Mouse (Mus musculus): ENCODE data around the gene Tmem176a.
"Not testable (repeated sequence)": the region's sequence is repeated elsewhere in the genome, so short reads cannot be mapped to it uniquely, and the experiment has no call there.

The Tmem176a gene

DNA sequence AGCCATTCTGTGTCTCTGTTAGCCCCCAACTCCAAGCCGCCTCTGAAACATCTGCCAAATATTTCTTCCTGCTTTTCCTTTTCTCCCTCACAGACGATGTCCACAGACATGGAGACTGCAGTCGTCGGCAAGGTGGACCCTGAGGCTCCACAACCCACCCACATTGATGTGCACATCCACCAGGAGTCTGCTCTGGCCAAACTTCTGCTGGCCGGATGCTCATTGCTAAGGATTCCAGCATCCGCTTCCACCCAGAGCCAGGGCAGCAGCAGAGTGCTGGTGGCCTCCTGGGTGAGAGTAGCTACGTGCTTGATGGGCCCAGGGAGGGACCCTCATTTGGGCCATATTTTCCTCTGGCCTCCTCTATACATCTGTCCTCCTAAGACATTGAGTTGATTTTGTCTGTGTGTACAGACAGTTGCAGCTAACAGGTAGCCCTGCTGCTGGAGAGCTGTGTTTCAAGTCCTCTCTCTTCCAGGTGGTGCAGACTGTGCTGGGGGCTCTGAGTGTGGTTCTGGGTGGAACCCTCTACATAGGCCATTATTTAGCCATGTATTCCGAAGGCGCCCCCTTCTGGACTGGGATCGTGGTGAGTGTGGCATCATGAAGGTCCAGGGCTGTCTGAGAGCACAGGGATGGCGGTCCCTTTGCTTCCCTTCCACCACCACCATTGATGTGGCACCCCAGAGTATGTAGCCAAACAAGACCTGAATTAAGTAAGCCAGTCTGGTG lies 1.6 kb downstream of the Tmem176a start:
- in situ Hi-C loops (cut with MboI), result no loop called here

DNA sequence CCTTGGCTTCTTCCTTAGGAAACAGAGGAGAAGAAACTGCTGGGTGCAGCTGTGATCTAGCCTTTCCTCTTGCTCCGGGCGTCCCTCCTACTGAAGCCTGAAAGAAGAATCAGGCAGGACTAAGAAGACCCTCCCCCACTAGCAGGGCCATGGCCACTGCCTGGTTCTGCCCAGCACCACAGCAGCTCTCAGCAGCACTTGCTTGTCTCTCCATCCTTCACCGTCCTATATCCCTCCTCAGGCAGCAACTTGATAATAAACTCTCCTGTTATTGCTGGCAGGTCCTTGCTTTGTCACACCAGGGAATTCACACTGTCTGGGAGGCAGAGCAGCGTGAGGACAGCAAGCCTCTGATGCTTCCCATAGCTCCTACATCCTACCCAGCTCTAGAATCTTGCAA lies 4.4 kb downstream of the Tmem176a start:
- in situ Hi-C loops (cut with MboI), result no loop called here

- in situ Hi-C loops (cut with MboI), result no loop called here
These were observed 11.2 kb downstream of the Tmem176a start for GRCm38 (mm10) chr6:48851820-48852491.

DNA sequence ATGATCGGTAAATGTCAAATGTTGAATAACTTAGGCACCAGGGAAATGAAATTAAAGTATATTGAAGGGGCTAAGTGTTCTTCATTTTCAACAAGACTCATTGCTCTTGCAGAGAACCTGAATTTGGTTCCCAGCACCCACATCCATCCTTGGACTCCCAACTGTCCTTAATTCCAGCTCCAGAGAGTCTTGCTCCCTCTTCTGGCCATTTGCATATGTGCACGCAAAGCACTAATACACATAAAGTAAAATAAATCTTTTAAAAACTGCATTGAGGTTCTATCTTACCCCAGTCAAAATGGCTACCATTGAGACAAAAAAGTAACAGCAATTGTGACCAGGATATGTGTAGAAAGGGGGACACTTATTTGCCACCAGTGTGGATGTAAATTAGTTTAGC lies 13.4 kb downstream of the Tmem176a start:
- in situ Hi-C loops (cut with MboI), result no loop called here

- in situ Hi-C loops (cut with MboI), result no loop called here
These were observed 17.0 kb downstream of the Tmem176a start for GRCm38 (mm10) chr6:48857613-48858302.

DNA sequence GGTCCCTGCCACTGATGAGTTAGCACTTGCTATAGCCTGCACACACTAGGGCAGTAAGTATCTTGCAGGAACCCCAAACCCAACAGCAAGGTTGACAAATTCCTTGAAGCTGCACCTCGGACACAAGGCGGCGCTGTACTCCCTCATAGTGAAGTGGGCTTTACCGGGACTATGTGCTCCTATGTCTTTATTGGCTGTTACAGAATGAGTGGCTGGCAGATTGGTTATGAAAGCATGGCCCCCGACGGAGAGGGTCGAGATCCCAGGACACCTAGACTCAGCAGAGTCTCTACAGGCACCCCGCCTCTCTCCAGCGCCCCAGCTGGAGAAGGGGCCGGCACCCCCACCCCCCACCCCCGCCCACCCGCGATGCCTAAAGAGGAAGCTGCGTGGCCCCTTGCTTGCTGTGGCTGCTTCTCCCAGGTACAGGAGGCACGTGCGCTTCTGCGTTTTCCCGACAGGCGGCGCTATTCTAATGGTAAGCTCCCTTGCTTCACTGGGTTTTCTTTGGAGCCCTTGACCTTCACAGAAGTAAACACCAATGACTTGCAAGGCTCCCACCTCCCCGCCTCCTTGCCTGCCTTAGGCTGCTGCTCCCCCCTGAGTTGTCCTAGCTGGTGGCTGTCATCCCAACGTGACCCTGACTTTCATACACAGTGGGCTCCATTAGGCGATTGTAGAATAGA lies 19.6 kb downstream of the Tmem176a start:
- in situ Hi-C loops (cut with MboI), result no loop called here

DNA sequence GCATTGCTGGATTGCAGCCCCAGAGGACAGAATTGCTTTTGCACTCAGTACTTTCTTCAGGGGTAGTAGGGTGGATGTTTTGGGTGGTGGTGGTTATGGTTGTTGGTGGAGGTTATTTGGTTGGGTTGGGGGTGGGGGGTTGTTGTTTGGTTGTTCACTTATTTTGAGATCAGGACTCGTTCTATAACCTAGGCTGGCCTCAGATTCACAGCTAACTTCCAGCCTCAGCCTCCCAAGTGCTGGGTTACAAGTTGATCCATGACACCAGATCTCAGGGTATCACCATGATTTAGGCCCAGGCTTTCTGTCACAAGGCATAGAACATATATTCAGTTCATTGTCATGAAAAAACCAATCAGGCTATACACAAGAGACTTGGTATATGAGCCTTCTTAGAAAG lies 20.1 kb downstream of the Tmem176a start:
- in situ Hi-C loops (cut with MboI), result no loop called here

DNA sequence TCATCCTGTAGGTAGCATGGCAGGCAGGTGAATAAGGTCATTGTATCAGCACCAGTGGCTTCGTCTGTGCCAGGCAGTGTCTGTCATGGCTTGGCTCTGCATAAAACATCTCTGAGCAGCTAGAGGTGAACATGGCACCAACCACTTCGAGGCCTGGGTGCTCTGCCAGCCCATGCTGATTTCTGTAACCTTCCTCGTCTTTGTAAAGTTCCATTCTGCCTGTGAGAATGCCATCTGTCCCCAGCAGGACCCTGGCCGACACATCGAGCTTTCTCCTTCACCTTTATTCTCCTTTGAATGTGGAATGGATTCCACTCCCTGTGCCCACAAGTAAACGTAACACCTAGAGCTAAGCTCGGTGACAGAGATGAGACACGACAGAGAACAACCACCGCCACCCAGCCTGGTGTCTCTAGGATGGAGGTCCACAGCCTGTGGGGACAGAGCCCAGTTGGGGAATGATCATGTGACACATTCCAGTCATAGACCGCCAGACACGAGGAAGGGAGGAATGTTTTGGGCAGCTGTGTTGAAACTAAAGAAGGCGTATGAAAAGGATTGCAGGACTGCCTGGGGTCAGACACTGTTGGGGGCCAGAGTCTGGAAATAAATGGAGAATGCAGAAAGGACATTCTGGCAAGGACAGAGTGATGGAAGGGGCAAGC lies 21.0 kb downstream of the Tmem176a start:
- in situ Hi-C loops (cut with MboI), result no loop called here

DNA sequence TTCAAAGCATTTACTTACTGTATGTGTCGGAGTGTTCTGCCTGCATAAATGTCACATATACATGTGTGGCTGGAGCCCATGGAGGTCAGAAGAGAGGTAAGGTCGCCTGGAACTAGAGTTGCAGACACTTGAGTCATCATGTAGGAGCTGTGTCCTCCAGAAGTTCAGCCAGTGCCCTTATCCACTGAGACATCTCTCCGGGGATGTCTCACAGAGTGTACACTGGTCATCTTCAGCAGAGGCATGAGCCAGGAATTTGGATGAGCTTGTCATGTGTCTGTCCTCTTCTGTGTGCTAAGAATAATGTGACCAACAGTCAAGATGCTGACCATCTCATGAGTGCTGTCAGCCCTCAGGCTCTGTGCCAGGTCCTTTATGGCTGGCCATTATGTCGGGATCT lies 22.1 kb downstream of the Tmem176a start:
- in situ Hi-C loops (cut with MboI), result no loop called here

- in situ Hi-C loops (cut with MboI), result no loop called here
These were observed 22.8 kb downstream of the Tmem176a start for GRCm38 (mm10) chr6:48863488-48863887.

DNA sequence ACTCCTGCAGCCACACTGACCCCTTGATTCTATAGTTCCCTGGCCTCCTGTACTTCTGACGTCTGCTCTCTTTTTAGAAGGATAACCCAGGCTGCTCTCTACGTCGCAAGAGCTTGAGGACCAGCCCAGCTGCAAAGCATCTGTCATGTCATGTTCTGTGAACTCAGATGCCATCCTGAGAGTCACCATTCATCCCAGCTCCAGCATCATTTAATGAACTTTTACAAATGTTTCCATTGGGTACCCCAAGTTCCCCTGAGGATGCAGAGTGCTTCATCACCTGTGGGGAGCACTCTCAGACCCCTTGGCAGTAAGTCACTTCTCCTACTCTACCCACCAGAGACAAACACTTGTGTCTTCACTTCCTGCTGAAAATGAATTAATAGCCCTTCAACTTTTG lies 23.5 kb downstream of the Tmem176a start:
- in situ Hi-C loops (cut with MboI), result no loop called here

GRCm38 (mm10) chr6:48864723-48865122 lies 24.0 kb downstream of the Tmem176a start:
- in situ Hi-C loops (cut with MboI), result no loop called here

DNA sequence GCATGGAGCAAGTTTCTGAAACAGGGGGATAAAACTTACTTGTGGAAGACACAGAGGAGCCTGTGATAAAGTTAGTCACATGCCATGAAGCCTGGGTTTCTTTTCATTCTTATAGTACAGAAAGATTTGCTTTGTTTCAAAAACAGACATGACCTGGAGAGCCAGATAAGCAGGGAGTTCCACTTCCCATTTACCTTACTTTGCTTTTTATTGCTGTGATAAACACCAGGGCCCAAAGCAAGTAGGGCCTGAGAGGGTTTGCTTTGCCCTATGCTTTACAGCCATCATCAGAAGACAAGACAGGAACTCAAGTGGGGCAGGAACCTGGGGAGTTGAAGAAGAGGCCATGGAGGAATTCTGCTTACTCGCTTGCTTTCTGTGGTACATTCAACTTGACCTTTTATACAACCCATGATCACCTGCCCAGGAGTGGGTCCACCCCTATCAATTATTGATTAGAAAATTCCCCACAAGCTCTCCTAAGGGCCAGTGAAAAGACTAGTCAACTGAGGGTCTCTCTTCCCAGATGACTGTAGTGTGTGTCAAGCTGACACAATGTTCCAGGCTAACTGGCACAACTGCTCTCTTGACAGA lies 24.5 kb downstream of the Tmem176a start:
- in situ Hi-C loops (cut with MboI), result no loop called here

DNA sequence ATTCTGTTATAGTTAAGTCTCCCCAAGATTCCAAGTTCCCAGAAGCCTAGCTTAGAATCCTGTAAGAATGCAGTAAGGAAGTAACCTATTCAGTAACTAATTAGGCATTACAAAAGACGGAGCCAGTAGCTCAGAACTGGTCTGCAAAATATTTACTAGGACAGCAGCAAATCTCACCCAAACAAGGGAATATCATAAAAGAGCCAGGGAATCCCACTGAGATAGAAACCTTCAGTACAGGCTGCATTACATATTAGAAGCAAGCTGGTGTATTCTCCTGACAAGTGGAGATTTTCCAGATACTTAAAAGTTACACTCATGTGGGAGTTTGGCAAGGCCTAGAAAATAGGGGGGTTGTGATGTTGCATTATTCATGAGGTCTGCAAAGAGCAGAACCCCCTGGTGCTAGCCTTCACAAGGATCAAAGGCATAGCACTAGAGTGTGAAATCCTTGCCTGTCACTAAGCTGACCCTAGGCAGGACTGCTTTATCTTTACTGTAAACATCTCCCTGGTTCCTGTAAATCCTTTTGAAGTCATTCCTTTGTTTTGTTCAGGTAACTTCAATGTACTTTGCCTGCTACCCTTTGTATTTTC lies 25.7 kb downstream of the Tmem176a start:
- in situ Hi-C loops (cut with MboI), result not testable (repeated sequence)

DNA sequence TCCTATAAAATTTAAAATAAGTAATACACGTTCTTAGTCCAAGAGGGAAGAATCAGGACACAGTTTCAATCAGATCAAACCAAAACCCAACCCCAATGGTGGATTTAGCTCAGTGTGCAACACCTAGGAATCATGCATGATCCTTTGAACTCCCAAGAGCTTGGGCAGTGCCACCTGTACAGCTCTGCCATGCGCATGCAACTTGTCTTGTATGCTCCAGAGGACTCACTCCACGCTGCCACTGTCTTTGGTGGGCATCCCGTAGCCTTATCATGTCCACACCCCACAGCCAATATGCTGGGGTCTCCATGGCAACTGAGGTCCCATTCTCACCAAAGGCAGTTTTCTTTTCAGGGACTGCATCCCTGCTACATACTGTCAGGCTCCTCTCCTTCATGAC lies 26.4 kb downstream of the Tmem176a start:
- in situ Hi-C loops (cut with MboI), result no loop called here

GRCm38 (mm10) chr6:48869774-48870173 lies 29.1 kb downstream of the Tmem176a start:
- in situ Hi-C loops (cut with MboI), result no loop called here

GRCm38 (mm10) chr6:48872596-48872995 lies 31.9 kb downstream of the Tmem176a start, which contains the start of gene Aoc1:
Gene Aoc1 (plus strand): TSS chr6:48872896.
- in situ Hi-C loops (cut with MboI), result no loop called here

DNA sequence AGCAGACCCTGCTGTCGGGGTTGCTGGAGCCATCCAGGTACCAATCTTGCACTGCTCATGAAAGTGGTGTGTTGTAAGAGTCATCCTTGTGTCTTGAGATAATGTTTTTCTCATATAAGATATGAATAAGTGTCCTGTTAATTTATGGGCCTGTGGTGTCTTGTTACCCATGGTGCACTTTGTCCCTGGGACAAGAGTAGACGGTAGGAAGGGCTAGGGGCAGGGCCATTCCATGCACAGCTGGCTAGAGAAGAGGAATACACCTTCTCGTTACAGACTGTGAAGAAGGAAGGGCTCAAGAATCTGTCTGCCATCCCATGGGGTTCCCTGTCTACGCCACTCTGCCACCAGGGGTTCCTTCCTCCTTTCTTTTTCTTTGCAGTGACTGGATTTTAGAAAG lies 33.9 kb downstream of the Tmem176a start:
- in situ Hi-C loops (cut with MboI), result no loop called here

- in situ Hi-C loops (cut with MboI), result no loop called here
These were observed 34.8 kb downstream of the Tmem176a start for GRCm38 (mm10) chr6:48875515-48875914.

- in situ Hi-C loops (cut with MboI), result no loop called here
These were observed 35.9 kb downstream of the Tmem176a start for GRCm38 (mm10) chr6:48876510-48877135.

DNA sequence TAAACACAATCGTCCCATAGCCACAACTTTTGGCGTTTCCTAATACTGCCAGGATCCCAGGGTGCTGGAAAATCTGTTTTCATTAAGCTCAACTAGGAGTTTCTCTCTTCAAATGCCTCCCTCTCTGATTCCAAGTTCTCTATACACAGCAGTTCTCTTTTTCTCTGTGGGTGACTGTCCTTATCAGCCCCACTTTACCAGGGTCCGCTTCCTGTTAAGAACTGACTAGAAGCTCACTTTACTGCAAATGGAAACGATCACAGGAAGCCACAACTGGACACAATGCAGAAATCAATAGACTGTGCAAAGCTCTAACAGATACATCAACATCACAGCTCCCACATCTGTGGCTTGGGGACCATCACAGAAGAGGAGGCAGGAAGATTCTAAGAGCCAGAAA lies 53.5 kb downstream of the Tmem176a start:
- in situ Hi-C loops (cut with MboI), result no loop called here
